Mouse (Mus musculus): Measurements from ENCODE around the gene Cdc7. TPM values are rescaled to one million over a fixed set of nuclear protein-coding genes. Genes with fewer than 3 reads are reported as not detected.

Gene Cdc7
- polyA plus RNA-seq, 1 experiment from 2014 or later: 46.9 TPM

- DNase-seq (no peak), ATAC-seq (ENCODE audit: low FRiP score, low TSS enrichment) (no peak)
- Histone ChIP-seq H3K27me3 (ENCODE audit: control insufficient read depth, insufficient read depth, low read length) (no peaks in the 10 kb centered on the region), H3K9me3 (ENCODE audit: control insufficient read depth, low read length) (no peaks in the 10 kb centered on the region), H3K36me3 (ENCODE audit: control insufficient read depth, insufficient read depth, low read length) (no peaks in the 10 kb centered on the region), H3K27ac (replicated peaks; ENCODE audit: low read depth, low read length) (no peak overlapping the region), H3K4me1 (ENCODE audit: control insufficient read depth, insufficient read depth, low read length) (no peaks in the 10 kb centered on the region), H3K9ac (replicated peaks; ENCODE audit: low read length) (no peak overlapping the region), H3K4me3 (replicated peaks; ENCODE audit: low read depth, low read length) (no peak overlapping the region), H3K4me2 (ENCODE audit: low read length) (no peak overlapping the region)
- 79% methylated on average over 5 of the region's 5 CpGs for WGBS
Measured at GRCm38 (mm10) chr5:107023951-107024350, 59.8 kb downstream of the Cdc7 start.

GRCm38 (mm10) chr5:107025371-107025770, 61.2 kb downstream of the Cdc7 start:
- Histone ChIP-seq H3K9ac (replicated peaks; ENCODE audit: low read length) (no peak overlapping the region), H3K9me3 (ENCODE audit: control insufficient read depth, low read length) (no peaks in the 10 kb centered on the region), H3K4me3 (replicated peaks; ENCODE audit: low read depth, low read length) (no peak overlapping the region), H3K4me2 (ENCODE audit: low read length) (no peak overlapping the region), H3K27ac (replicated peaks; ENCODE audit: low read depth, low read length) (no peak overlapping the region), H3K4me1 (ENCODE audit: control insufficient read depth, insufficient read depth, low read length) (no peaks in the 10 kb centered on the region), H3K36me3 (ENCODE audit: control insufficient read depth, insufficient read depth, low read length) (no peaks in the 10 kb centered on the region), H3K27me3 (ENCODE audit: control insufficient read depth, insufficient read depth, low read length) (no peaks in the 10 kb centered on the region)
- DNase-seq: no peak
- no peak for ATAC-seq (ENCODE audit: low FRiP score, low TSS enrichment)
- WGBS: 87% methylated on average over 5 of the region's 5 CpGs

- Histone ChIP-seq H3K4me3 (replicated peaks; ENCODE audit: low read depth, low read length) (no peak overlapping the region), H3K9ac (replicated peaks; ENCODE audit: low read length) (no peak overlapping the region), H3K4me2 (ENCODE audit: low read length) (no peak overlapping the region), H3K9me3 (ENCODE audit: control insufficient read depth, low read length) (no peaks in the 10 kb centered on the region), H3K4me1 (ENCODE audit: control insufficient read depth, insufficient read depth, low read length) (no peaks in the 10 kb centered on the region), H3K27ac (replicated peaks; ENCODE audit: low read depth, low read length) (no peak overlapping the region), H3K36me3 (ENCODE audit: control insufficient read depth, insufficient read depth, low read length) (no peaks in the 10 kb centered on the region), H3K27me3 (ENCODE audit: control insufficient read depth, insufficient read depth, low read length) (no peaks in the 10 kb centered on the region)
- 89% methylated on average over 8 of the region's 8 CpGs for WGBS
- DNase-seq: no peak
- no peak for ATAC-seq (ENCODE audit: low FRiP score, low TSS enrichment)
Measured at GRCm38 (mm10) chr5:107025809-107026208, 61.7 kb downstream of the Cdc7 start.

GRCm38 (mm10) chr5:107027616-107028015, 63.5 kb downstream of the Cdc7 start:
- Histone ChIP-seq H3K4me2 (ENCODE audit: low read length) (no peak overlapping the region), H3K4me3 (replicated peaks; ENCODE audit: low read depth, low read length) (no peak overlapping the region), H3K9ac (replicated peaks; ENCODE audit: low read length) (no peak overlapping the region), H3K4me1 (ENCODE audit: control insufficient read depth, insufficient read depth, low read length) (no peaks in the 10 kb centered on the region), H3K9me3 (ENCODE audit: control insufficient read depth, low read length) (no peaks in the 10 kb centered on the region), H3K36me3 (ENCODE audit: control insufficient read depth, insufficient read depth, low read length) (no peaks in the 10 kb centered on the region), H3K27me3 (ENCODE audit: control insufficient read depth, insufficient read depth, low read length) (no peaks in the 10 kb centered on the region), H3K27ac (replicated peaks; ENCODE audit: low read depth, low read length) (no peak overlapping the region)
- ATAC-seq (ENCODE audit: low FRiP score, low TSS enrichment) (no peak), DNase-seq (no peak)
- WGBS: 86% methylated on average over 6 of the region's 6 CpGs

GRCm38 (mm10) chr5:107028557-107028956, 64.4 kb downstream of the Cdc7 start:
- ATAC-seq (ENCODE audit: low FRiP score, low TSS enrichment): no peak
- WGBS: 62% methylated on average over 1 of the region's 1 CpGs

GRCm38 (mm10) chr5:107029801-107030200, 65.7 kb downstream of the Cdc7 start:
- H3K36me3 ChIP-seq (ENCODE audit: control insufficient read depth, insufficient read depth, low read length): no peaks in the 10 kb centered on the region
- no peak overlapping the region for H3K27ac ChIP-seq (replicated peaks; ENCODE audit: low read depth, low read length)
- H3K4me1 ChIP-seq (ENCODE audit: control insufficient read depth, insufficient read depth, low read length): no peaks in the 10 kb centered on the region
- no peak overlapping the region for H3K4me3 ChIP-seq (replicated peaks; ENCODE audit: low read depth, low read length)
- H3K9me3 ChIP-seq (ENCODE audit: control insufficient read depth, low read length): no peaks in the 10 kb centered on the region
- no peak for DNase-seq
- no peak overlapping the region for H3K4me2 ChIP-seq (ENCODE audit: low read length)
- 84% methylated on average over 4 of the region's 4 CpGs for WGBS
- H3K27me3 ChIP-seq (ENCODE audit: control insufficient read depth, insufficient read depth, low read length): no peaks in the 10 kb centered on the region
- no peak overlapping the region for H3K9ac ChIP-seq (replicated peaks; ENCODE audit: low read length)
- no peak for ATAC-seq (ENCODE audit: low FRiP score, low TSS enrichment)

More at GRCm38 (mm10) chr5:107028557-107028956, 64.4 kb downstream of the Cdc7 start:
- no peaks in the 10 kb centered on the region for H3K36me3 ChIP-seq (ENCODE audit: control insufficient read depth, insufficient read depth, low read length)
- H3K9me3 ChIP-seq (ENCODE audit: control insufficient read depth, low read length): no peaks in the 10 kb centered on the region
- no peak overlapping the region for H3K27ac ChIP-seq (replicated peaks; ENCODE audit: low read depth, low read length)
- no peak overlapping the region for H3K9ac ChIP-seq (replicated peaks; ENCODE audit: low read length)
- H3K4me2 ChIP-seq (ENCODE audit: low read length): no peak overlapping the region
- H3K4me3 ChIP-seq (replicated peaks; ENCODE audit: low read depth, low read length): no peak overlapping the region
- H3K4me1 ChIP-seq (ENCODE audit: control insufficient read depth, insufficient read depth, low read length): no peaks in the 10 kb centered on the region
- H3K27me3 ChIP-seq (ENCODE audit: control insufficient read depth, insufficient read depth, low read length): no peaks in the 10 kb centered on the region
- DNase-seq: no peak

GRCm38 (mm10) chr5:107030821-107031220, 66.7 kb downstream of the Cdc7 start:
- Histone ChIP-seq H3K27me3 (ENCODE audit: control insufficient read depth, insufficient read depth, low read length) (no peaks in the 10 kb centered on the region), H3K36me3 (ENCODE audit: control insufficient read depth, insufficient read depth, low read length) (no peaks in the 10 kb centered on the region), H3K4me1 (ENCODE audit: control insufficient read depth, insufficient read depth, low read length) (no peaks in the 10 kb centered on the region), H3K27ac (replicated peaks; ENCODE audit: low read depth, low read length) (no peak overlapping the region), H3K4me2 (ENCODE audit: low read length) (no peak overlapping the region), H3K4me3 (replicated peaks; ENCODE audit: low read depth, low read length) (no peak overlapping the region), H3K9ac (replicated peaks; ENCODE audit: low read length) (no peak overlapping the region), H3K9me3 (ENCODE audit: control insufficient read depth, low read length) (no peaks in the 10 kb centered on the region)
- ATAC-seq (ENCODE audit: low FRiP score, low TSS enrichment) (no peak), DNase-seq (no peak)
- WGBS: 94% methylated on average over 10 of the region's 10 CpGs

Other genes starting within 250 kb of the Cdc7 start
- 7.9 and 9.2 TPM in 2 replicates for gene Hfm1, start 38.0 kb upstream of the Cdc7 start, polyA plus RNA-seq (2014; fragmentation: Nextera tagmentation; extraction: Ambion mirVana)